Mouse (Mus musculus): Measurements from ENCODE around the gene Galnt7. TPM values are rescaled to one million over a fixed set of nuclear protein-coding genes. Genes with fewer than 3 reads are reported as not detected.

The Galnt7 gene
- polyA plus RNA-seq, 1 experiment from 2014 or later = 17.3 TPM

DNA sequence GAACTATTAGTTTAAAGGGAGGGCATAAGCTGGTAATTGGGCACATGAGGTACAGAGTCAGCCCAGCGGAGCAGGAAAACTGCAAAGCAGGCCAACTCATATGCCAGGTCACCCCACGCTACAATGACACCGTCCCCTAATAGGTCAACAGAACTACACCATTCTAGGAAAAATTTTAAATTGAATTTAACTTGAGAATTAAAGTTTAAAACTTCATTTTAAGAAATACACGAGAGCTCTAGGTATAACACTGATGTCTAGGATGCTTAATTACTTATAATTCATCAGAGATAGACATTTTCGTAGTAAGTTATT, 67.7 kb downstream of the Galnt7 start:
- no peak for ATAC-seq (ENCODE audit: low FRiP score)
- no peak overlapping the region for H3K4me2 ChIP-seq (replicated peaks; ENCODE audit: low read depth, low read length)
- WGBS = 94% methylated on average over 5 of the region's 5 CpGs
- no peaks in the 10 kb centered on the region for H3K4me1 ChIP-seq (replicated peaks; ENCODE audit: control insufficient read depth, insufficient read depth, low read length)
- H3K27me3 ChIP-seq (ENCODE audit: control insufficient read depth, insufficient read depth, low read length) = no peaks in the 10 kb centered on the region
- DNase-seq (ENCODE audit: low spot score) = no peak
- H3K36me3 ChIP-seq (ENCODE audit: control insufficient read depth, insufficient read depth, low read length) = no peaks in the 10 kb centered on the region
- H3K4me3 ChIP-seq (ENCODE audit: low read depth, low read length) = no peak overlapping the region
- H3K9me3 ChIP-seq (ENCODE audit: control insufficient read depth, low read length) = no peaks in the 10 kb centered on the region
- no peak overlapping the region for H3K9ac ChIP-seq (ENCODE audit: low read depth, low read length)
- H3K27ac ChIP-seq (ENCODE audit: low read depth, low read length) = no peak overlapping the region

GRCm38 (mm10) chr8:57584416-57585127, 68.3 kb downstream of the Galnt7 start:
- Histone ChIP-seq H3K4me1 (replicated peaks; ENCODE audit: control insufficient read depth, insufficient read depth, low read length) (no peaks in the 10 kb centered on the region), H3K27me3 (ENCODE audit: control insufficient read depth, insufficient read depth, low read length) (no peaks in the 10 kb centered on the region), H3K4me2 (replicated peaks; ENCODE audit: low read depth, low read length) (no peak overlapping the region), H3K4me3 (ENCODE audit: low read depth, low read length) (no peak overlapping the region), H3K36me3 (ENCODE audit: control insufficient read depth, insufficient read depth, low read length) (no peaks in the 10 kb centered on the region), H3K27ac (ENCODE audit: low read depth, low read length) (no peak overlapping the region), H3K9me3 (ENCODE audit: control insufficient read depth, low read length) (no peaks in the 10 kb centered on the region), H3K9ac (ENCODE audit: low read depth, low read length) (no peak overlapping the region)
- DNase-seq (ENCODE audit: low spot score) (no peak), ATAC-seq (ENCODE audit: low FRiP score) (no peak)
- WGBS = 78% methylated on average over 8 of the region's 8 CpGs

DNA sequence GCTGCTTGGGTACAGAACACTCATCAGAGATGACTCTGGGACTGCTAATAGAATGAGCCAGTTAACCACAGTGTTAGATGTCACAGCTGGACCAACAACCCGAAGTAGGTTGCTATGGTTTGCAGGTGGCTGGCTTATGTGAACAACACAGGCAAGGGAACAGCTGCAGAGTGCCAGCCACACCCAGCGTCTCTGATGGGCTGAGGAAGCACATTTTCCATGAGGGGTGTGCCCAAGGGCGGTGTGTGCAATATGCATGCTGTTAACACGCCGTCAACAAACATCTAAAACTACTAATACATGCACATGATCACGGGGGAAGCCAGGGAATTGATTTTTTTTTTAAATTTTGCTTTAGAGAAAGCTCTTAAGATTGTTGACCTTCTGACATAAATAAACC, 73.0 kb downstream of the Galnt7 start:
- H3K4me3 ChIP-seq (ENCODE audit: low read depth, low read length) = no peak overlapping the region
- H3K9me3 ChIP-seq (ENCODE audit: control insufficient read depth, low read length) = no peaks in the 10 kb centered on the region
- DNase-seq (ENCODE audit: low spot score) (no peak), ATAC-seq (ENCODE audit: low FRiP score) (no peak)
- 84% methylated on average over 6 of the region's 6 CpGs for WGBS
- no peaks in the 10 kb centered on the region for H3K4me1 ChIP-seq (replicated peaks; ENCODE audit: control insufficient read depth, insufficient read depth, low read length)
- no peak overlapping the region for H3K9ac ChIP-seq (ENCODE audit: low read depth, low read length)
- no peak overlapping the region for H3K4me2 ChIP-seq (replicated peaks; ENCODE audit: low read depth, low read length)
- H3K27me3 ChIP-seq (ENCODE audit: control insufficient read depth, insufficient read depth, low read length) = no peaks in the 10 kb centered on the region
- no peak overlapping the region for H3K27ac ChIP-seq (ENCODE audit: low read depth, low read length)
- no peaks in the 10 kb centered on the region for H3K36me3 ChIP-seq (ENCODE audit: control insufficient read depth, insufficient read depth, low read length)

GRCm38 (mm10) chr8:57577301-57577700, 75.5 kb downstream of the Galnt7 start:
- ATAC-seq (ENCODE audit: low FRiP score) (no peak), DNase-seq (ENCODE audit: low spot score) (no peak)
- H3K36me3 ChIP-seq (ENCODE audit: control insufficient read depth, insufficient read depth, low read length) = no peaks in the 10 kb centered on the region
- H3K9me3 ChIP-seq (ENCODE audit: control insufficient read depth, low read length) = no peaks in the 10 kb centered on the region
- no peak overlapping the region for H3K27ac ChIP-seq (ENCODE audit: low read depth, low read length)
- 87% methylated on average over 5 of the region's 5 CpGs for WGBS
- H3K27me3 ChIP-seq (ENCODE audit: control insufficient read depth, insufficient read depth, low read length) = no peaks in the 10 kb centered on the region
- H3K9ac ChIP-seq (ENCODE audit: low read depth, low read length) = no peak overlapping the region
- H3K4me2 ChIP-seq (replicated peaks; ENCODE audit: low read depth, low read length) = no peak overlapping the region
- no peaks in the 10 kb centered on the region for H3K4me1 ChIP-seq (replicated peaks; ENCODE audit: control insufficient read depth, insufficient read depth, low read length)
- H3K4me3 ChIP-seq (ENCODE audit: low read depth, low read length) = no peak overlapping the region

- H3K27ac ChIP-seq (ENCODE audit: low read depth, low read length) = no peak overlapping the region
- H3K36me3 ChIP-seq (ENCODE audit: control insufficient read depth, insufficient read depth, low read length) = no peaks in the 10 kb centered on the region
- no peak overlapping the region for H3K9ac ChIP-seq (ENCODE audit: low read depth, low read length)
- DNase-seq (ENCODE audit: low spot score) (peak; percentile 43), ATAC-seq (ENCODE audit: low FRiP score) (peak; percentile 83)
- H3K4me3 ChIP-seq (ENCODE audit: low read depth, low read length) = no peak overlapping the region
- no peaks in the 10 kb centered on the region for H3K9me3 ChIP-seq (ENCODE audit: control insufficient read depth, low read length)
- H3K4me1 ChIP-seq (replicated peaks; ENCODE audit: control insufficient read depth, insufficient read depth, low read length) = no peaks in the 10 kb centered on the region
- WGBS = 39% methylated on average over 7 of the region's 7 CpGs
- no peak overlapping the region for H3K4me2 ChIP-seq (replicated peaks; ENCODE audit: low read depth, low read length)
- no peaks in the 10 kb centered on the region for H3K27me3 ChIP-seq (ENCODE audit: control insufficient read depth, insufficient read depth, low read length)
These were observed 76.6 kb downstream of the Galnt7 start for GRCm38 (mm10) chr8:57576238-57576637.

DNA sequence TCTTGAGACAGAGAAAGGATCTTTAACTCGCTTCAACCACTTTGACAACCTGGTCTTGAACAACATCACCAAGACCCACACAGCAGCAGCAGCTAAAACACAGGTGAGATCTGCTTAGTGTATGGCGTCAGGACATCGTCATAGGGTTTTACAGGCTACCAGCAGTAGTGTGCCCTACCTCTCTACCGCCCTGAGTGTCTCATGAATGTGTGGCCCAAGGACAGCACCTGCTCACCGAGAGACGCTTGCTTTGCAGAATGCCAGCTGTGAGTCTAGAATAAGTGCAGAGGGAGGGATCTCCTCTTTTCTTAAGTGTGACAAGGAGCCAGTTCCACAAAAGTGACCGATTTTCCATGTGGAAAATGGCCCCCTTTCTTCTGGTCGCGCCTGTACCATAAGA, 77.5 kb downstream of the Galnt7 start:
- Histone ChIP-seq H3K9ac (ENCODE audit: low read depth, low read length) (no peak overlapping the region), H3K27me3 (ENCODE audit: control insufficient read depth, insufficient read depth, low read length) (no peaks in the 10 kb centered on the region), H3K27ac (ENCODE audit: low read depth, low read length) (no peak overlapping the region), H3K4me2 (replicated peaks; ENCODE audit: low read depth, low read length) (no peak overlapping the region), H3K9me3 (ENCODE audit: control insufficient read depth, low read length) (no peaks in the 10 kb centered on the region), H3K4me3 (ENCODE audit: low read depth, low read length) (no peak overlapping the region), H3K4me1 (replicated peaks; ENCODE audit: control insufficient read depth, insufficient read depth, low read length) (no peaks in the 10 kb centered on the region), H3K36me3 (ENCODE audit: control insufficient read depth, insufficient read depth, low read length) (no peaks in the 10 kb centered on the region)
- no peak for DNase-seq (ENCODE audit: low spot score)
- WGBS = 92% methylated on average over 9 of the region's 9 CpGs
- ATAC-seq (ENCODE audit: low FRiP score) = no peak

- Histone ChIP-seq H3K27ac (ENCODE audit: low read depth, low read length) (no peak overlapping the region), H3K9me3 (ENCODE audit: control insufficient read depth, low read length) (no peaks in the 10 kb centered on the region), H3K4me2 (replicated peaks; ENCODE audit: low read depth, low read length) (no peak overlapping the region), H3K27me3 (ENCODE audit: control insufficient read depth, insufficient read depth, low read length) (no peaks in the 10 kb centered on the region), H3K4me1 (replicated peaks; ENCODE audit: control insufficient read depth, insufficient read depth, low read length) (no peaks in the 10 kb centered on the region), H3K4me3 (ENCODE audit: low read depth, low read length) (no peak overlapping the region), H3K9ac (ENCODE audit: low read depth, low read length) (no peak overlapping the region), H3K36me3 (ENCODE audit: control insufficient read depth, insufficient read depth, low read length) (no peaks in the 10 kb centered on the region)
- ATAC-seq (ENCODE audit: low FRiP score) (peak; percentile 70), DNase-seq (ENCODE audit: low spot score) (peak; percentile 86)
- WGBS = 12% methylated on average over 7 of the region's 7 CpGs
These were observed 78.4 kb downstream of the Galnt7 start for GRCm38 (mm10) chr8:57574398-57574797.

- Histone ChIP-seq H3K36me3 (ENCODE audit: control insufficient read depth, insufficient read depth, low read length) (no peaks in the 10 kb centered on the region), H3K4me2 (replicated peaks; ENCODE audit: low read depth, low read length) (no peak overlapping the region), H3K27ac (ENCODE audit: low read depth, low read length) (no peak overlapping the region), H3K9me3 (ENCODE audit: control insufficient read depth, low read length) (no peaks in the 10 kb centered on the region), H3K9ac (ENCODE audit: low read depth, low read length) (no peak overlapping the region), H3K4me1 (replicated peaks; ENCODE audit: control insufficient read depth, insufficient read depth, low read length) (no peaks in the 10 kb centered on the region), H3K4me3 (ENCODE audit: low read depth, low read length) (no peak overlapping the region), H3K27me3 (ENCODE audit: control insufficient read depth, insufficient read depth, low read length) (no peaks in the 10 kb centered on the region)
- ATAC-seq (ENCODE audit: low FRiP score) = no peak
- WGBS = 82% methylated on average over 6 of the region's 6 CpGs
- no peak for DNase-seq (ENCODE audit: low spot score)
These were observed 79.0 kb downstream of the Galnt7 start for GRCm38 (mm10) chr8:57573844-57574243.

GRCm38 (mm10) chr8:57569886-57570285, 82.9 kb downstream of the Galnt7 start:
- Histone ChIP-seq H3K9me3 (ENCODE audit: control insufficient read depth, low read length) (no peaks in the 10 kb centered on the region), H3K27ac (ENCODE audit: low read depth, low read length) (no peak overlapping the region), H3K36me3 (ENCODE audit: control insufficient read depth, insufficient read depth, low read length) (no peaks in the 10 kb centered on the region), H3K27me3 (ENCODE audit: control insufficient read depth, insufficient read depth, low read length) (no peaks in the 10 kb centered on the region), H3K9ac (ENCODE audit: low read depth, low read length) (no peak overlapping the region), H3K4me3 (ENCODE audit: low read depth, low read length) (no peak overlapping the region), H3K4me1 (replicated peaks; ENCODE audit: control insufficient read depth, insufficient read depth, low read length) (no peaks in the 10 kb centered on the region), H3K4me2 (replicated peaks; ENCODE audit: low read depth, low read length) (no peak overlapping the region)
- no peak for DNase-seq (ENCODE audit: low spot score)
- WGBS = 81% methylated on average over 6 of the region's 6 CpGs
- ATAC-seq (ENCODE audit: low FRiP score) = no peak
